Mouse (Mus musculus) heart, embryonic 15.5 days (tissue): ENCODE data around the gene Mthfd1l. TPM values are rescaled to one million over a fixed set of nuclear protein-coding genes. Genes with fewer than 3 reads are reported as not detected.

Source experiments
- polyA plus RNA-seq: library from polyadenylated mRNA; unstranded; fragments of >200 nt; fragmentation: Nextera tagmentation; extraction: Ambion mirVana; gene quantifications from 2 replicates; pipeline ENCODE4 v1.2.1, GENCODE M21; 2015

The Mthfd1l gene
- polyA plus RNA-seq, 1 experiment from 2014 or later = 7.5 TPM

Other genes starting within 250 kb of the Mthfd1l start
- 7.6 and 8.0 TPM in 2 replicates for gene Plekhg1, start 232.8 kb upstream of the Mthfd1l start, polyA plus RNA-seq